Mouse (Mus musculus): ENCODE measurements at regions not wholly inside any gene's neighbourhood (a gene's known extent, or its start where the extent isn't known, plus 50 kb on each side); places are given as distances from the start of the nearest gene placed in this dataset.
A peak's percentile ranks its signal among the peaks of the same experiment; 100 is the strongest.
"Not testable (repeated sequence)": the region's sequence is repeated elsewhere in the genome, so short reads cannot be mapped to it uniquely, and the experiment has no call there.

DNA sequence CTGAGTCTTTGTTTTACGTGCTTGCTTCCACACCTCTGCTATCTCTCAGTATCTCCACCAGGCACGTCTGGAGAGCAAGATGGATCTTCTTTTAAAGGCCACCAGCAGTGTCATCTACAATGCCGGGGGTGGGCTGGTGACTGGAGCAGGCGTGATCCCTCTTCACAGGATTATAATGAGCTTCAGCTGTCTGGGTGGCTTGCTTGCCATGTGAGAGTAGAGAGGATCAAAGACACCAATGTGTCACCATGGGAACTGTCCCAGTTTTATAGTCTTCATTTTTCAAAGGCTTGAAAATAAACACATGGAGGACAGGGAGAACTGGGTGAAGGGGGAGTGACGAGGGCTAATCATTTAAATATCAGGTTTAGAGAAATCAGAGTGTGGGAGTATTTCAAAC lies 131.6 kb upstream of the Klf4 start:
- DNase-seq = no peak

DNA sequence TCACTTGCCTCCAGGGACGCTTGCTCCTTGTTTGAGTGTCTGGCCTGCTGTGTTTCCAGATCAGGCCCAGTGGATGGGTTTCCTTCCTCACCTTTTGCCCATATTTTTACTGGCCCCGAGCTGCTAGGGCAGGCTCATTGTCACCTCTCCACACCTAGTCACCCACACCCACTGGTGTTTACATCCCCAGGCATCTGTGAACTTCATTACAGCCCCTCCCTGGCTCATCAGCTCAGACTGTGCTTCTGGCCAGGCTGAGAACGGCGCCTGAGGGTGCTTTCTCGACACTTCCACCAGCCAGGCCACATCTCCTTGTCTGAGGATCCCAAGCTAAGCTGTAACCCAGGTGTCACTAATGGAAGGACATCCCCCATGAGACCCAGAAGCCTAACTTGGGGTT lies 129.8 kb upstream of the Klf4 start:
- no peak for DNase-seq

DNA sequence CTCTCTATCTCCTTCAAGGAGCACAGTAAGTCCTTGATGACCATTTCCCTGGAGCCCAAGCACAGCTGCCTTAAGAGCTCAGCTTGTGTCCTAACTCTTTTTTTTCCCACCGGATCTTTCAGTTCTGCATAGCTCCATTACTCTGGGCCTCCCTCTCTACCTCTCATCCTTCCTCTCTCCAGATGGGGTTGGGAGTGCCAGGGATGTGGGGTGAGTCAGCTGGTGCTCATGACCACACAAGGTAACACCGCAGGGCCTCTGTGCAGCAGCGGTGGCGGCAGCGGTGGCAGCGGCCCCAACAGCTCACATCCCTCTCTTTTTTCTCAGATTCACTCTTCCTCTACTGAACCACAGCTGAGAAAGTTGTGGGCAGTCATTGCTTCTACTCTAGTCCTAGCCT lies 126.6 kb upstream of the Klf4 start:
- DNase-seq = no peak

DNA sequence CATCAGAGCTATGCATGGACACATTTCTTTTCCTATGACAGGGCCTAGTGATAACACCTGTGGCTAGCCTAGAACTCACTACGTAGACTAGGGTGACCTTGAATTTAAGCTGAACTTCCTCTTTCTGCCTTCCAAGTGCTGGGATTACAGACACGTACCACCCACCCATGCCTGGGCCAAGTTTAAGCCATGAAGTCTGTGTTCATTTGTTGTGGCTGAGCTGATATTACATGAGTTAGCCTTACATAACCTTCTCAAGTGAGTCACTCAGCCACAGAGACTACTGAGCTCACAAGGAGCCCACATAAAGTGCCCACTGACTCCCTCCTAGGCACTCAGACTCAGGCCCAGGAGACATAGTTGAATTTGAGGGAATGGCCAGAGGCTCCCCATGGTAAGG lies 123.1 kb upstream of the Klf4 start:
- no peak for DNase-seq

DNA sequence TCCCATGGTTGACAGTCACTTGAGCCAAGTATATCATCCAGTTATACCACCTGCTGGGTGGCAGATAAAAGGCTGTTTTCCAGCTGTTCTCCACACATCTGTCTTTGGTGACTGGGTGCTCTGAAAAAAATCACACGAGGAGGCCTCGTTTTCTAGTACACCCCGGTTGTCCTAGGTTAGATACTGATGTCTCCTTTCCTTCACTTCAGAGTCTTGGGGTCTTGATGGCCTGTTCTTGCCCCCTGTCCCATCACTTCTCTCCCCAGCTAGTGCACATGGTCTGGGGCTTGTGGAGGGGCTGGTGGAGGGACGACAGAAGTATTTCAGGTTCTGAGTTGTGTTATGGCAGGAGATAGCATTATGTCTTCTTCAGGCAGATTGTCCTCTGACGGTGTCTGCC lies 120.4 kb upstream of the Klf4 start:
- DNase-seq = no peak

DNA sequence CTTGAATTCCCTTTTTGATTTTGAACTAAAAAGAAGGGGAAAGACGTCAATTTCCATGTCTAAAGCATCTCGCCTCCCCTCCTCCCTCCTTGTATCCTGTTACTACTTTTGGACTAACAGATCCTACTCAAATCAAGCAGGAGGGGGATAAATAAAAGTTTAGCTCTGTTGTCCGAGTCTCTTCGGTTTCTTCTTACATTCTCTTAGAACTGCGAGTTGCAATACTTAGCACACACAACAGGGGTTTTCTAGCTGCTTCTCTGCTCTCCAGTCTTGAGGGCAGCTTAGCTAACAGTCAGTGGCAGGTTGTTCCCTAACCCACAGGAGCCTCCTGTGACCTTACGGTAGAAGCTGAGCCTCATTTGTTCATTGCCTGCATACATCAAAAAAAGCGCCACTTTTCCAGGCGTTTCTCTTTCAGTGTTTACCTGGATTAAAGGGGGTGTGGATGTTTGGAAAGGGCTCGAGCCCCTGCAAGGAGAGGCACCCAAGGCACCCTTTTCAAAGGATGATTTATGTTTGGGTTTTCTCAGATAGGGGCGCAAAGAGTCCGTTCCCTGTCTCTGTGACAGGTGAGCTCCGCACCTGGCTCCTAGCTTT lies 119.6 kb upstream of the Klf4 start:
- peak in 1 of 2 experiments; percentile 21 for DNase-seq

DNA sequence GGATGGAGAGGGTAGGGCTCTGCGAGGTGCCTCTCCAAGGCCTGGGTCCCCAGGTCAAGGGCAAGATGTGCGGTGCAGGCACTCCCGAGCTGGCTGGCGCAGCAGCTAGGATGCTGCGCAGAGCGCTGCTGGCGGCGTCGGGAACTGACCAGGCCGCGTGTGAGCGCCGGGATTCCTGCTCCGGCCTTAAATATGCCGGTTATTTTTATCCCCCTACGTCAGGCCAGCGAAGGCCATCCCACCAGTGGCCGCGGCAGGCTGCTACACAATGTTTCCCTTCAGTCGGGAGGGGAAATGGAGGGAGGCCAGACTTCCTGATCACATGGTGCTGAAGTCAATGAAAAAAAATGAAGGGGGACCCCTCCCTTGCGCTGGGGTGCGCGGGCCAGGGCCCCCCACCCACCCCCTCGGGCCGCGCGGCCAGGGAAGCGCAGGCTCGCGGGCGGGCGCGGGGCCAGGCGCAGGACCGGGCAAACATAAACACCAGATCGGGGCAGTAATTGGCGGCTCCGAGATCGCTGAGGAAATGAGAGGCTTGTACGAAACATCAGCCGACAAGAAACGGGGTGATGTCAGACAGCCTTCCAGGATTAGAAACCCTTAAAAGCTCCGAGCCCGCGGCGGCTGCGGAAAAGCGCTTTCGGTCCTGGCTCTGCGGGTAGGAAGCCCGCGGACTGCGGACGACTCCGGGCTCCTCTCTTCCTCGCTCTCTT lies 118.9 kb upstream of the Klf4 start:
- peak; percentile 74 to 85 for DNase-seq

DNA sequence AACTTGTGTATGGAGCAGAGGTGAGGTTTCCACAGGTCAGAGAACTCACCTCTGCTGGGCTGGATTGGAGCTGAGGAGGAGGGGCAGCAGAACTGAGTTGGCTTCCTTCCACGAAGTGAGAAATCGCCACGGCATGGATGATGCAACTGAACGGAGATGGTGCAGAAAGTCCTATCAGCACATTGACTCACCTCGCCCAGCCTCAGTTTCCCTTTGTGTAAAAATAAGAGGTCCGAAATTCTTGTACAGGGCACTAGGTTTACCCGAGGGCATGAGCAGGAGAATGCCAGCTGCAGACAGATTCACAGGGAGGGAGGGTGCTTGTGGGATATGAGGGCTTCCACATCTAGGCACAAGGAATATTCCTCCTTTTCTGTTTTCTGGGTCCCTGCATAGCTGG lies 117.9 kb upstream of the Klf4 start:
- DNase-seq = no peak

DNA sequence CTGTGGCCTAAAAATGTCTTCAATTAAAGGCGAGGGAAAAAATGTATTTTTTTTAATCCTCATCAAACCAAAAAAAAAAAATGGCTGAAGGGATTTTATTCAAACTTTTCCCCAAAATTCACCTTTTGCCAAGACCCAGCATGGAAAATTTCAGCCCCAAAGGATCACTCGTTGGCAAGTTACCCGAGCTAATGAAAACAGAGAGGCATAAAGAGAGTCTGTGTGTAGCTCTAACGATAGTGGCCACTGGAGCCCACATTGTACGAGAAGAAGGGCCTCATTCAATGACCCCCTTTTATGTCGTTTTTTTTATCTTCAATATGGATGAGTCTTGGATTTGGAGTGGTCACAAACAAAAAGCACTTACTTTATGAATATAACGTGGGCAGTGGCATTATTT lies 116.1 kb upstream of the Klf4 start:
- no peak for DNase-seq

DNA sequence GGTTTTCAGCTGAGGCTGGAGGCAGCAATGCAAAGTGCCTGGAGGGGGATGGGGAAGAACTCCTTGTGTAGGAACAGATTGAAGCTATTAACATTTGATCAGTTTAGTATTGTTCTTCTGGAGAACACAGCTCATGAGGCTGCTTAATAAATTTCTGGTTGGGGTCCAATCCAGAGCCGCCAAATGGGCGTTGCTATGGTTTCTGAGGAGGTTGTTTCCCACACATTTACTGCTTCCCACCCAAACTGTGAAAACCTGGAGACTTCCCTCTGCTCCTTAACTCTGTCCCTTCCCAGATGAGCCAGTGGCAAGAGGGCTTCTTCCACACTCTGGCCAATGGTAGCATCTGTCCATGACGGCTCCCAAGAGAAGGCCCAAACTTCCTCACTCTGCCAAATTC lies 113.2 kb upstream of the Klf4 start:
- no peak for DNase-seq

DNA sequence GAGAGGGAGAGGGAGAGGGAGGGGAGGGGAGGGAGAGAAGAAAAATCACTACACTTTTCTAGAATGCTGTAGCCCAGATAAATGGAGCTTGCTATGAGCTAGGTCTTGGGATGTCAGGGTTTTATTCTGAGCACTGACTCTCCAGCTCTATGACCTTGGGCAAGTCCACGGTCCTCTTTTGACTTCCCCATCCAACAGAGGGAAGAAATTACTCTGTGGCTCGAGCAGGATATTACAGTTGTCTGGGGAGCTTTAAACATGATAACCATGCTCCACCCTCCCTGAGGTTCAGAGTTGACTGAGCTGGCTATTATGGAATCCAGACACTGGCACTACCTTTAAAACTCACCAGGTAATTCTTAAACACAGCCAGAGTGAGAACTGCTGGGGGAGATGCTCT lies 112.6 kb upstream of the Klf4 start:
- DNase-seq = no peak

DNA sequence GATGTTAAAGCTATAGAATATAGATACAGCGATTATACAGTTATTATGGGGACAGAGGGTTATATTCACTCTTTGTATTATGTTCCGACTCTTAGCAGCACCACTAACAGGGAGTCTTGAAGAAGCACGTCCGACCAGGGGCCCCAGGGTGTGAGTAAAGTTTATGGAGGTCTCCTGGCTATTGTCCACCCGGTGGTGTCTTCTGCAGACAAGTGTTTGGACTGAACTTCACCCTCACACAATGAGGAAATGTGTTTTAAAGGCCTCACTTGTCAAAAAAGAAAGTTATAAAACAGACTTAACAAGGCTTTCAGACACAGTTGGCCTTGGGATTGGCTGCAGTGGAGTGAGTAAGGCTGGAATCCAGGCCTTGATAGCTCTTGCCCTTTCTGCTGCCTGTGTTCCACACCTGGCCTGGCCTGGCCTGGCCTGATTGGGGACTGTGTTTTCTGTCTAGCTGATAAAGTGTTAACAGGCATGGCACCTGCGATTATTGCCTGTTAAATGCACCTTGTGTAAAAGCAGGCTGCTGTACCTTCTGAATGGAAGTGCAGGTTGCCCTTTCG lies 102.8 kb upstream of the Klf4 start:
- DNase-seq = no peak

DNA sequence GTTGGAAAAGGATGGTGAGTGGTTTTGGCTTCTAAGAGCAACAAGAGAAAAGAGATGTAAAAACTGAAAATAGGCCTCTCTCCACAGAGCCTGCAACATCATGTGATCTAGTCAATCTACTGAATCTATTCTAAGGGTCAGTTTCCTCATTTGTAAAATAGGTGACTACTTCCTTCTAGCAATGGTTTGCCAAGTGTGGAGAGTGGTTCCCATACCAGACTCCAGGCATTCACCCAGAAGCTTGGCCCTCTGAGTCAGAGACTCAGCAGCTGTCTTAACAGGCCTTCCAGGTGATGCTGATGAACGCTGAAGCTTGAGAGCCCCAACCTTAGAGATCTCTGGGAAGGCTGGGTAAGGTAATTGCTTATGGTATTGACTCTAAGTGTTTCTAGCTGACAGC lies 98.9 kb upstream of the Klf4 start:
- no peak for DNase-seq

DNA sequence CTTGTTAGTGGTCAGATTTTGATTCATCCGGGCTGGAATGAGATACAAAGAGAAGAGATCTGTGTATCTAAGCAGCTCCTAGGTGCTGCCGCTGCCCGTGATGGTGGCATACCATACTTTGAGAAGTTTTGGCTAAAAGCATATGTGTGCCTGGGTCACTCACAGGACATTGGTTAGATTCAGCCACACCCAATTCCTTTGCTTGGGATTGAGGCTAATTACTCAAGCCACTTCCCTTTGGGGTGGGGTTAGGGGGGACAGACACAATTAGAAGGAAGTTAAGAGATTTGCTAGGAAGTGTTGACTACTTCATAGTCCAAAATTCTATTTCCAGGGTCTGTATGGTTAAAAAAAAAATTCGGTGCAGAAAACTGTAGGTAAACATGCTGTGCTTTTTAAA lies 97.9 kb upstream of the Klf4 start:
- DNase-seq = not testable (repeated sequence)

DNA sequence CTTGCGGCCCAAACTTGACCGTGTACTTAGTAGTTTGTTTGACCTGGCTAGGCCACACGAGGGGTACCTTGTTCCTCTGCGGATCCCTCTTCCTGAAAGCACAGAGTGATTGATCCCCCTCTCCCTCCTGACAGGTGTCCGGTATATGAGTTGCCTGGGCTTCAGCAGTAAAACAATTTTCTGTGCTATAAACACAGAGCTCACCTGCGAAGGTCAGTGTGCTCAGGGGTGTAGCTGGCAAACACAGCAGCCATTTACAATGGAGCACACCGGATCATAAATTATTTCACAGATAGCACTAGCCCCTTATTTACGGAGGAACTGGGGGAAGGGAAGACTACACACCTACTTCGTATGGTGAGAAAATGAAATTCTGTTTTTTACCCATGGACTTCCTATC lies 92.5 kb upstream of the Klf4 start:
- DNase-seq = no peak

DNA sequence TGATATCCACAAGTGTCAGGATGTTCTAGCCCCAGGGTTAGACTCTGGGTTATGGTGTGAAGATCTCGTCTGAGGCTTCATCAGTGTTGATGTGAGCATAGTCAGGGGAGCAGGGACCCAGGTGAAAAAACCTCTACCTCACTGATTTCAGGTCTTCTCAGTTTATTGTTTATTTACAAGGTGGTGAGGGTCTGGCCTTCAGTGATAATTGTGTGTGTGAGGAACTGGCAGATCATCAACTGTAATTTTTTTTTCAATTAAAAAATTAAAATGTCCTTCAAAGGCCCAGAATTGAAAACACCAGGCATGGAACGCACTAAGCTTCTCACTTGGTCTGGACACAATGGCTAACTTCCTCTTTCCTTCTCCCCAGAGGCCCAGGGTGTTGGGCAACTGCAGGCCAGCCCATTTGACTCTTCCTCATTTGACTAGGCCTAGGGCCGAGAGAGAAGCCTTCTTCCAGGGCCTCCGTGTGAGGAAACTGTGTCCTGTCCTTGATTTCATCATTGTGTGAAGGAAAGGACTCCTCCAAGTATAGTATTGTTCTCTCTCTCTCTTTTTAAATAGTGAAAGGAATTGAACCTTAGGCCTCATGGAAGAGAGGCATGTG lies 91.0 kb upstream of the Klf4 start:
- DNase-seq = peak; percentile 8 to 11

DNA sequence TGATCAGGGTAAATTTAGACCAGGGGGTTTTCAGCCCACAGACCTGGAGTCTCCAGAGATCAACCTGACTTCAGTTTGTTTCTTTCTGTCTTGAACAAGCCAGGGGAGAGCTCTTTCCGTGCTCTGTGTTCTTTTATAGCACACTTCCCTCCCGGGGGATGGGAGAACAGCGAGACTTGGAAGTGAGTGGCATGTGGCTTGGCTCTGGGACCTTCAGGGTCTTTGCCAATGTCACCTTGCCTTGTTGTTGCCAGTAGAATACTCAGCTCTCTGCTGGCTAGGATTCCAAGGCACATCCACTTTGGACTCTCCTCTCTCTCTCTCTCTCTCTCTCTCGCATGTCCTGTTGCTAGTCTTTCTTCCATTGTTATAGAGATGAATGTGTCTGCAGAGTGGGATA lies 90.4 kb upstream of the Klf4 start:
- no peak for DNase-seq

DNA sequence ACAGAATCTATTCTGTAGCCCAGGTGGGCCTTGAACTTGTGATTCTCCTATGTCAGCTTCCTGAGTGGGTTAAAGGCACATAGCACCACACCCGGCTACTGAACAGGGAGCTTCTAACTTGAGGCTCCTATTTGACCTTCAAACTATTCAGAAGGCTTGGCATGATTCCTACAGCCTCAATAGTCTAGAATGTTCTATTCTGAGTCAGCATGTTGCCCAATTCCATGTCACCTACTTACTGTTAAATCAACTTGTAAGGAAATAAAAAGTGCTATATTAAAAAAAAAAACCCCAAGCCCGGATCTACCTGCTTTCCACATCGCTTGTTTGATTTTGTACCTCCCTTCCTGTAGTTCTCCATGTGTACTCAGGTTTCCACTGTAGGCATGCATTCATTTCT lies 87.6 kb upstream of the Klf4 start:
- DNase-seq = no peak

DNA sequence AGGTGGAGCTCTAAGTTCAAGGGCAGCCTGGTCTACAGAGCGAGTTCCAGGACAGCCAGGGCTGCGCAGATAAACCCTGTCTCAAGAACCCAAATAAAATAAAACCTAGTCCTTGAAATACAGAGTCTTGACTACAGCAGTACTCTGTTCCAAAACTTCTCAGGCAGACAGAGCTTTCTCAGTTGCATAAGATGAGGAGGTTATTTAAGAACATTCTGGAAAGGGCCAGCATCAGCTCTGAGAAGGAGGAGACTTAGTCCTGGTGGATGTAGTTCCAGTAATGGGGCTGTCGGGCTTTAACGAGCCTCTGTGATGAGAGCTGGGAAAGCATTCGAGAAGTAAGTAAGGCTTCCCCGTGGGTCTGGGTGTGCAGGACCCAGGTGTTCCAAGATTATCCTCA lies 83.5 kb upstream of the Klf4 start:
- no peak for DNase-seq

DNA sequence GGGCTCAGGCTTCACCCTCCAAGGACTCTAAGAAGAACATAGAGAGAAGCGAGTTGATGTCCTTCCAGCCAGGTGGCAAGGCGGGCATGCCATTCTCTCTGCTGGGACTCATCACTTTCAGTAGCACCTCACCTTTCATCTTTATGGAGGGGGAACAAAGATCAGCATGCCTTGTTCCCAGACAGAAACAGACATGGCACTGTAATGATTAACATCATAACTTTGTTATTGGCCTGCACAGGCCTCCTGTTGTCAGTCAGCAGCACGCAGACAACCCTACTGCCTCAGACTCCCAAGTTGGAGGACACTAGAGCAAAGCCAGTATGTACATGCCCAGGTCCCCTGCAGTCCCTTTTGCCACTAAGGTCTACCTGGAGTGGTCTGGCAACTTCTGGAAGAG lies 81.3 kb upstream of the Klf4 start:
- peak; percentile 8 to 30 for DNase-seq

DNA sequence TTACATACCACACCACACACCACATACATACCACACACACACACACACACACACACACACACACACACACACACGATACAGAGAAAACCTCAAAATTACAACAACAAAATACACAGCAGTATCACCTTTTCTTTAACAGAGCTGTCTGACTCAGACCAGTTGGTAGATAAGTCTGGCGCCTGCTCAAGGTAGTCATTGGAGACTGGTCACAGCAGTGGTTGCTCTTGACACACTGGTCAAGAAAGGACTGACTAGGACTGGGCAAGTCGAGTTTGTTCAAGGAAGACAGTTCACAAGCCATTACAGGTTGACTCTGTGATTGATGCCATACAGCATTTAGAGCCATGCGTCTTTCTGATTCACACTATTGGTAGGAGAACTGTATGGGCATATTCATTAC lies 78.7 kb upstream of the Klf4 start:
- no peak for DNase-seq

DNA sequence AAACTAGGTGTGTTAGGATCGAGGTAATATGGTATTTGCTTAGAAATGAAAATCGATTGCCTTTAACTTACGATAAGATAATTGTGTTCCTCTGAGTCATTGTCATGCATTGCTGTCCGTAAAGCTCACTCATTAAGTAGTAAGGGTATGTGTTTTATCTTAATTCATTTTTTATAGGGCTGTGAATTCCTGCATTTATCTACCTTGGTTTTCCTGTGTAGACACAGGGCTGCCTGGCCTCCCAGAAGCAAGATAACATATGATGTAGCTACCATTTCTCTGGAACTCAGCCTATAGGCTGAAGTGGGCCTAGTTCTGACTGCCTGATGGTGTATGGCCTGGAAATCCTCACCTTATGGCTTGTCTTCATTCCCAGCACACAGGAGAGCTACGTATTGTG lies 76.9 kb upstream of the Klf4 start:
- no peak for DNase-seq

DNA sequence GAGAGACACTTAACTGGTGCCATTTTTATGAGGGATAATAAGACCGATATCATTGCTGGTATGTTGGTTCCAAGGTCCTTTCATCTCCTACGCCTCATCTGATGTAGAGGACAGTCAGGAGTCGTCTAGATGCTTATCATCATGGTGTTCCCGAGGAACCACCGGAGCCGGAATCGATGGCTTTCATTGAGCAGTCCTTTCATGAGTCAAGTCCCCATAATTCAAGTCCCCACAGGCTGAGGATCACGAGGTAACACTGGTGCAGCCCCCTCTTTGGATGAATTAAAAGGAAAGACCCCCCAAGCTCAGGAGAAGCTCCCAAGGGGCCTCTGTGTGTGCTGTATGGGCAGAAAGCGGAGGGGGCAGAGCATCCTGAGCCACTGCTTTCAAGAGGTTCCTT lies 73.3 kb upstream of the Klf4 start:
- no peak for DNase-seq

DNA sequence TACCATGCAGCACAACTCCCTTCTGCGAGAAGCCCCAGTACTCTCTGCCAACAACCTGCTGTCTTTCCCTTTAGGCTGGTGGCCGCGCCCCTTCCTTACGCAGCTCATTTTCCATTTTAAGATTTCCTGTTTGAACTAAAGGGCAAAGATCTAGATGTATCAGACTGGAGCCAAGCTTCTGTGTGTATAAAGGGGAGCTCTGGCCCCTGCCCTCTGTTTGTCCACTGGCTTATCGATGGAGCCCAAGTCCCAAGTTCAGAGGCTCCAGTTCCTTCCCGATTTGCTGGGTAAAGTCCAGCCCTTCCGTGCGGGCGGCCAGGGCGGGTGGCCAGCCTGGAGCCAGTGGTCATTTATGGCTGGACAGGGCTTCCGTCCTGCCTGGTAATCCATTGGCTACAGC lies 72.6 kb upstream of the Klf4 start:
- DNase-seq = peak; percentile 62 to 66

Measured in kidney, adult 8-10 months (tissue).